Mouse (Mus musculus) lung, adult 2 months (tissue): Measurements from ENCODE around the gene Ciz1. TPM values are rescaled to one million over a fixed set of nuclear protein-coding genes. Genes with fewer than 3 reads are reported as not detected.

Experiments
- DNase-seq: peaks from one replicate; pipeline ENCODE4 v3.0.0; 2022
- H3K4me1 ChIP-seq: fragments of 200-500 bp; 2 replicates; pipeline ENCODE4 v1.6.1; 2011; ENCODE audit warnings: low read length; ENCODE audit not compliant: control insufficient read depth, insufficient read depth
- H3K4me3 ChIP-seq: fragments of 200-500 bp; replicated peaks from 2 replicates; pipeline ENCODE3; 2011; ENCODE audit warnings: low read depth, mild to moderate bottlenecking, control low read depth, low read length; ENCODE audit errors: extremely low read depth
- CTCF ChIP-seq: fragments of 200-500 bp; IDR thresholded peaks from 2 replicates; pipeline ENCODE4 v1.5.1; 2011; ENCODE audit warnings: mild to moderate bottlenecking, low read length, control low read depth; ENCODE audit not compliant: insufficient read depth
- POLR2A ChIP-seq: fragments of 200-500 bp; IDR thresholded peaks from 2 replicates; pipeline ENCODE4 v1.6.1; 2011; ENCODE audit warnings: low read depth, mild to moderate bottlenecking, control low read depth, low read length, borderline replicate concordance; ENCODE audit errors: extremely low read depth
- WGBS: fragments of 180-500 bp; shearing (Covaris S2); methylation state at CpG from one replicate; pipeline ENCODE4 v1.1.7; 2018; 5-methylcytosine and 5-hydroxymethylcytosine counted together
- polyA plus RNA-seq: library from polyadenylated mRNA; depleted of rRNA; stranded (reverse); fragments of >200 nt; gene quantifications from 2 replicates; pipeline ENCODE4 v1.2.3, GENCODE M21; 2012

Gene Ciz1
- polyA plus RNA-seq, 1 experiment = 237 TPM

DNA sequence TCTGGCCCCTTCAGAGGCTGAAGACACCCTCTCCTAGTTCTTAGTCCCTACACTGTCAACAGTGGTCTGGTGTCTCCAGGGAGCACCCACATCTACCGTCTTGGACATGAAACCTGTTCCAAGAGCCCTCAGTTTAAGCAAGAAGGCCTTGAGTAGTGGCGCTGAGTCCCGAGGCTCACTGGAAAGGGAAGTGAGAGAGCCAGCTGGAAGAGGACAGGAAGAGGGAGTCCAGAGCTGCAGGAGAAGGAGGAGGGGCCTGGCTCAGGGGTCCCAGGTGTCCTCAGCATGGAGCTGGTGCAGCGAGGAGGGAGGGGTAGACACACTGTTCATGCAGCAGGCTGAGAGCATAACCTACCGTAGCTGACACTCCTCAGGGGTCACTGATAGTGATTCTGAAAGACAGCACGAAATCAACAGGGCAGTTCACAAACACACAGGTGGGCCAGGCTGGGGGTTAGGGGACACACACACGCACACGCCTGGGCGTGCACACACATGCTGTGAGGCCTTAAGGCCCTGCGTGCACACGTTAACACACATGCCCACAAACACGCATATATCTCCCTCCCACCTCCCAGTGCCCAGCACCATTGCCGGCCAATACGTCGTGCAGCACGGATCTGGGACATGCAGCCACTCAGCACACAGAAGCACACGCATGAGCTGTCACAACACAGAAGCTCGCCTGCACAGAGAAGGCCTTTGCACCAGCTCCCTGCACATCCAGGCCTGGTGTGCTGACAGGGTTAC is 41.9 kb upstream of the Ciz1 start:
- DNase-seq = no peak
- 86% methylated on average over 18 of the region's 18 CpGs for WGBS
- no peak for TF ChIP-seq POLR2A
- TF ChIP-seq CTCF = no peak
- H3K4me1 ChIP-seq = peaks cover 5% of the 10 kb centered on the region; the same call in 1 of the 2 replicates
- H3K4me3 ChIP-seq = no peak overlapping the region

GRCm38 (mm10) chr2:32311443-32312317 is 40.4 kb upstream of the Ciz1 start:
- 14% methylated on average over 36 of the region's 42 CpGs for WGBS
- no peak for TF ChIP-seq CTCF
- peak overlapping the region; percentile 10 for H3K4me3 ChIP-seq

DNA sequence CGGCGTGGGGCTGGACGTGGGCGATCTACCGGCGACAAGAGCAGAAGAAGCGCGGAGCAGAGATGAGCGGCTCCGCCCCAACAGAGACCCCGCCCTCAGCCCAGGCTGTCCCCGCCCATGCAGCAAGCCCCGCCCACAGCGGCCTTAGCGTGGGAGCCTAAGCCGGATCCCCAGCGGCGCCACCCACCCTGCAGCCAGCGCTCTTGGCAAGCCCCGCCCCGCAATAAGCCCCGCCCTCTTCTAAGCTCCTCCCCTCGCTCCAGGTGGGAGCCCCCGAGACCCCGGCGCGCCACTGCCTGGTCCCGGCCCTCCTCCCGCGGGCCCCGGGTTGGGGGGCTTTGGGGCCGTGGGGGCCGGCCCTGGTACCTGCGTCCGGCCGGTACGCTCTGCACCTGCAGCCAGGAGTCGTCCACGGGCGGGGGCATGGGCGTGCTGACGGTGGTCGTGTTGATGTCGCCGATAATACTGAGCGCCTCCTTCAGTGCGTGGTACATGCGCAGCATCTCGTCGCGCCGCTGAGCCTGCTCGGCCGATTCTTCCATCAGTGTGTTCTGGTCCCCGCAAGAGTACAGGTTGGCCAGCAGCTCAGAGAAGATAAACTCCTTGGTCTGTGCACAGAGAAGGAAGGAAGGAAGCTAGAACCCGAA is 39.7 kb upstream of the Ciz1 start:
- no peak for TF ChIP-seq CTCF
- TF ChIP-seq POLR2A = no peak
- Histone ChIP-seq H3K4me3 (peak overlapping the region; percentile 10), H3K4me1 (peaks cover 8% of the 10 kb centered on the region; the same call in 1 of the 2 replicates)
- peak; percentile 67 for DNase-seq
- WGBS = 5% methylated on average over 55 of the region's 56 CpGs

More at GRCm38 (mm10) chr2:32311443-32312317, 40.4 kb upstream of the Ciz1 start:
- DNase-seq = no peak
- peaks cover 8% of the 10 kb centered on the region; the same call in 1 of the 2 replicates for H3K4me1 ChIP-seq

DNA sequence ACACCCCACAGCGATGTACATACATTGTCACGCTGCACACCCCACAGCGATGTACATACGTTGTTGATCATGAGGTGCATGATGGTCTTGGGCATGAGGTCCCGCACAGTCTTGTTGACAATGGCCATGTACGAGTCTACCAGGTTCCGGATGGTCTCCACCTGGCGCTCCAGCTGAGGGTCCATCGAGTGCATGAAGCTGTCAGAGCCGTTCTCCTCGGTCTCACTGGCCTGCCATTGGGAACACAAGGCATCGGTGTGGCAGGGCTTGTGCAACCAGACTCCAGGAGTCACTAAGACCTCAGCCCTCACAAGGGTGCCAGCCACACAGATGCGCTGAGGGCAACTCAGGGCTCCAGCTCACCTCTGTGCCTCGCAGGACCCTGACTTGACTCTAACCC is 37.3 kb upstream of the Ciz1 start:
- TF ChIP-seq CTCF (no peak), POLR2A (no peak)
- Histone ChIP-seq H3K4me1 (peaks cover 8% of the 10 kb centered on the region; the same call in 1 of the 2 replicates), H3K4me3 (no peak overlapping the region)
- no peak for DNase-seq
- WGBS = 87% methylated on average over 14 of the region's 14 CpGs

GRCm38 (mm10) chr2:32315751-32316150 is 36.4 kb upstream of the Ciz1 start:
- no peak for DNase-seq
- Histone ChIP-seq H3K4me3 (no peak overlapping the region), H3K4me1 (peaks cover 8% of the 10 kb centered on the region; the same call in 1 of the 2 replicates)
- TF ChIP-seq POLR2A (no peak), CTCF (no peak)
- WGBS = 14% methylated on average over 8 of the region's 8 CpGs

DNA sequence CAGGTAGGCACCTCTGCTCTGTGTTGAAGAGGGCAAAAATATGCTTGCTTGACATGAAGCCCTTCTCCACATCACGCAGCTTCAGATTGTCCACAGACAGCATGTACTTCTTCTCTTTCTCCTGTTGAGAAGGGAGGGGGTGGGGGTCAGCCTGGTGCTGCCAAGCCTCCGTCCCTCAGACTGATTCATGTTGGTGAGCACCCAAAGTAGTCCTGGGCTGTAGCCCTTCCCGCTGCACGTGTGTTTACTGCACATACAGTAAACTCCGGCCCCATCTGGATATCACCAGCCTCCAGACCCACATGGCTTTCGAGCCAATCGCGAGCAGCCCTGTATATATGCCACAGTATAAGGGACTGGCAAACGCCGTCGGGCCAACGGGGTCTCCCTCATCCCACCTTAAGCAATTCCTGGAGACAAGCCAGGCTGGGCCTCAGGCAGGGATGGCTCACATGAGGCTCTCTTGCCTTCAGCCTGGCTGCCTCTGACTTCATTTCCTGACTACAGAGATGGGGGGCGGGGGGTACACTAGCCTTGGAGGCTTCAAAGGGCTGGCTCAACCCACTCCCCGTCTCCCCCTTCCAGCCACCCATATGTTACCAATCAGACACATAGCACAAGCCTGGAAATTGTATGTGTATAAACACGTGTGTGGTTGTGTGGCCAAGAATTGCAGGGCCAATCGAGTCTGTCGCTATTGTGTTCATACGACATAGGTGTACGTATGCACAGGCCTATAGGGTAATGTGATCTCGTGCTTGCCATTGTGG is 35.1 kb upstream of the Ciz1 start:
- Histone ChIP-seq H3K4me3 (no peak overlapping the region), H3K4me1 (peaks cover 5% of the 10 kb centered on the region; the same call in 1 of the 2 replicates)
- no peak for TF ChIP-seq CTCF
- TF ChIP-seq POLR2A = no peak
- 50% methylated on average over 20 of the region's 20 CpGs for WGBS
- DNase-seq = no peak

GRCm38 (mm10) chr2:32317791-32318417 is 34.2 kb upstream of the Ciz1 start:
- WGBS = 11% methylated on average over 19 of the region's 19 CpGs
- Histone ChIP-seq H3K4me1 (peaks cover 5% of the 10 kb centered on the region; the same call in 1 of the 2 replicates), H3K4me3 (peak overlapping the region; percentile 58)
- TF ChIP-seq CTCF = no peak
- peak; percentile 79; the same call in 1 of the 2 replicates for TF ChIP-seq POLR2A
- no peak for DNase-seq
